Mouse (Mus musculus): Measurements from ENCODE around the gene Smim27.

- TF ChIP-seq CTCF (IDR thresholded peaks at IDR 0.05; ENCODE audit: extremely low read depth, insufficient read depth, low read length) (no peak), POLR2A (IDR thresholded peaks at IDR 0.05; ENCODE audit: extremely low read depth, insufficient read depth, low read length) (no peak)
Observed at GRCm38 (mm10) chr4:40239409-40240271, 29.7 kb upstream of the Smim27 start, which contains the start of gene Ddx58.

Measured in cortical plate, adult 2 months (tissue).